Mouse (Mus musculus): ENCODE measurements at regions not wholly inside any gene's neighbourhood (a gene's known extent, or its start where the extent isn't known, plus 50 kb on each side); places are given as distances from the start of the nearest gene placed in this dataset.
A peak's percentile ranks its signal among the peaks of the same experiment; 100 is the strongest.

DNA sequence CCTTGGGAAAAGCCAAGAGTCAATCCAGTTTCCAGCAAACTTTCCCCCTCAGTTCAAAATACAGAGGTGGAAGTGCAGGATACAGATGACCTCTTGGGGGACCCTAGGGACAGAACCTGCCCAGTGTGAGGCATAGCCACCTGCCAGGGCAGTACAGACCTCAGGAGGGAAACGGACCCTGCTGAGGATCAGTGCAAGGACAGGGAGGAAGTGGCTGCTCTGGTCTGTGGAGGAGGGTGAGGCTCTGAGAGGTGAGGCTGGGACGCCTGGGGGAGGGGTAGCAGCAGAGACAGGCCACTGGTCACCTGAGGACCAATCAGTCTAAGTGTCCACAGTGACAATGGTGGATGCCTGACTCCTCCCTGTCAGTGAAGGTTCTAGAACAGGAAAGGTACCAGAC, 85.6 kb upstream of the Smad3 start:
- Histone ChIP-seq H3K36me3 (ENCODE audit: control insufficient read depth, insufficient read depth, low read length) (no peaks in the 10 kb centered on the region), H3K4me2 (ENCODE audit: low read length) (no peak overlapping the region), H3K9me3 (ENCODE audit: control insufficient read depth, low read length) (no peaks in the 10 kb centered on the region), H3K27ac (ENCODE audit: low read depth) (no peak overlapping the region), H3K27me3 (replicated peaks; ENCODE audit: control insufficient read depth, insufficient read depth, low read length) (0 out of 2 replicates have a peak, but pooled peaks cover 3% of the 10 kb centered on the region), H3K9ac (ENCODE audit: low read length) (no peak overlapping the region), H3K4me1 (replicated peaks; ENCODE audit: control insufficient read depth, insufficient read depth, low read length) (no peaks in the 10 kb centered on the region), H3K4me3 (ENCODE audit: low read depth, low read length) (no peak overlapping the region)
- DNase-seq (ENCODE audit: low spot score) (no peak), ATAC-seq (replicated peaks; ENCODE audit: low FRiP score, low TSS enrichment, low read depth) (no peak; the same call in 1 of the 2 replicates)
- WGBS: 49% methylated on average over 2 of the region's 2 CpGs

DNA sequence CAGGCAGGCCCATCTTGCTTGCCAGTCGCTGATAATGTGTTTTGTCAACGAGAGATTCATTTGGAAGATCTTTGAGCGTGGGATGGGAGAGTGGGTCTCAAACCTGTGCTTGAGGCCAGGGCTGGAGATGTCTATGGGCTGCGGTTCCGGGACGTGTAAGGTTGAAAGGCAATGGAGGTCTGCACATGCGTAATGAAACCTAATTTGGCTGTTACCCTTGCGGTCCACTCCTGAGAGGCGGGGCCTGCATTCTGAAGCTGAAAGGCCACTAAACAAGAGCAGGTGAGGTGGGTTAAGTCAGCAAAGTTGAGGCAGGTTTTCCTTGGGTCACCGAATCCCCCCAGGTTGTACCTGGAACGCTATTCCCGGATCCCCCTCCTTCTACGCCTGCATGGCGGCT, 83.3 kb upstream of the Smad3 start:
- Histone ChIP-seq H3K9me3 (ENCODE audit: control insufficient read depth, low read length) (no peaks in the 10 kb centered on the region), H3K4me2 (ENCODE audit: low read length) (no peak overlapping the region), H3K27ac (ENCODE audit: low read depth) (no peak overlapping the region), H3K27me3 (replicated peaks; ENCODE audit: control insufficient read depth, insufficient read depth, low read length) (0 out of 2 replicates have a peak, but pooled peaks cover 3% of the 10 kb centered on the region), H3K9ac (ENCODE audit: low read length) (no peak overlapping the region), H3K36me3 (ENCODE audit: control insufficient read depth, insufficient read depth, low read length) (no peaks in the 10 kb centered on the region), H3K4me3 (ENCODE audit: low read depth, low read length) (no peak overlapping the region), H3K4me1 (replicated peaks; ENCODE audit: control insufficient read depth, insufficient read depth, low read length) (no peaks in the 10 kb centered on the region)
- ATAC-seq (replicated peaks; ENCODE audit: low FRiP score, low TSS enrichment, low read depth) (no peak), DNase-seq (ENCODE audit: low spot score) (no peak)
- WGBS: 86% methylated on average over 14 of the region's 14 CpGs

GRCm38 (mm10) chr9:63838996-63839772, 81.4 kb upstream of the Smad3 start:
- ATAC-seq (replicated peaks; ENCODE audit: low FRiP score, low TSS enrichment, low read depth) (no peak), DNase-seq (ENCODE audit: low spot score) (no peak)
- Histone ChIP-seq H3K27me3 (replicated peaks; ENCODE audit: control insufficient read depth, insufficient read depth, low read length) (no peaks in the 10 kb centered on the region), H3K4me1 (replicated peaks; ENCODE audit: control insufficient read depth, insufficient read depth, low read length) (no peaks in the 10 kb centered on the region), H3K4me3 (ENCODE audit: low read depth, low read length) (no peak overlapping the region), H3K4me2 (ENCODE audit: low read length) (no peak overlapping the region), H3K9ac (ENCODE audit: low read length) (no peak overlapping the region), H3K9me3 (ENCODE audit: control insufficient read depth, low read length) (no peaks in the 10 kb centered on the region), H3K36me3 (ENCODE audit: control insufficient read depth, insufficient read depth, low read length) (no peaks in the 10 kb centered on the region), H3K27ac (ENCODE audit: low read depth) (no peak overlapping the region)
- WGBS: 87% methylated on average over 14 of the region's 14 CpGs

DNA sequence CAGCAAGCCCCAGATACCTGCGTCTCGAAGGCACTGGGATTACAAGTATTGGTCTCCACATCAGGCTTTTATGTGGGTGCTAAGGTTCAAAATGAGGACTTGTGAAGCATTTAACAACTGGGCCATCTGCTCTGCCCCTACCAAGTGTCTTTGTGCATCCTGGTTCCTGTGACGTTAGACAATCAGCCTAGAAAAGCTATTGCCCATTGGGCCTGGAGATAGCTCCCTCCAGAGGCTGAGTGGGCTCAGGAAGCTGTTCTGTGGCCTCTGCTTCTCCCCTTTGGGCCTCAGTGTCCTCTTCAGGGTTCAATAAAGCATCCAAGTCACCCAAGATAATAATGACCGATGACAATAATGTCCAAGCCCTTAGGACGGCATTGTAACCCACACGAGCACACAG, 79.8 kb upstream of the Smad3 start:
- no peak overlapping the region for H3K9ac ChIP-seq (ENCODE audit: low read length)
- no peaks in the 10 kb centered on the region for H3K27me3 ChIP-seq (replicated peaks; ENCODE audit: control insufficient read depth, insufficient read depth, low read length)
- H3K36me3 ChIP-seq (ENCODE audit: control insufficient read depth, insufficient read depth, low read length): no peaks in the 10 kb centered on the region
- H3K27ac ChIP-seq (ENCODE audit: low read depth): no peak overlapping the region
- H3K4me1 ChIP-seq (replicated peaks; ENCODE audit: control insufficient read depth, insufficient read depth, low read length): no peaks in the 10 kb centered on the region
- no peak overlapping the region for H3K4me3 ChIP-seq (ENCODE audit: low read depth, low read length)
- no peaks in the 10 kb centered on the region for H3K9me3 ChIP-seq (ENCODE audit: control insufficient read depth, low read length)
- 74% methylated on average over 6 of the region's 6 CpGs for WGBS
- no peak overlapping the region for H3K4me2 ChIP-seq (ENCODE audit: low read length)
- no peak for DNase-seq (ENCODE audit: low spot score)
- no peak for ATAC-seq (replicated peaks; ENCODE audit: low FRiP score, low TSS enrichment, low read depth)

- ATAC-seq (replicated peaks; ENCODE audit: low FRiP score, low TSS enrichment, low read depth) (no peak), DNase-seq (ENCODE audit: low spot score) (peak; percentile 57)
- Histone ChIP-seq H3K4me2 (ENCODE audit: low read length) (no peak overlapping the region), H3K4me1 (replicated peaks; ENCODE audit: control insufficient read depth, insufficient read depth, low read length) (no peaks in the 10 kb centered on the region), H3K4me3 (ENCODE audit: low read depth, low read length) (no peak overlapping the region), H3K27ac (ENCODE audit: low read depth) (no peak overlapping the region), H3K36me3 (ENCODE audit: control insufficient read depth, insufficient read depth, low read length) (no peaks in the 10 kb centered on the region), H3K9ac (ENCODE audit: low read length) (no peak overlapping the region), H3K9me3 (ENCODE audit: control insufficient read depth, low read length) (no peaks in the 10 kb centered on the region), H3K27me3 (replicated peaks; ENCODE audit: control insufficient read depth, insufficient read depth, low read length) (no peaks in the 10 kb centered on the region)
- WGBS: 57% methylated on average over 5 of the region's 5 CpGs
Measured at GRCm38 (mm10) chr9:63836565-63837284, 78.9 kb upstream of the Smad3 start.

GRCm38 (mm10) chr9:63836036-63836435, 78.2 kb upstream of the Smad3 start:
- H3K9me3 ChIP-seq (ENCODE audit: control insufficient read depth, low read length): no peaks in the 10 kb centered on the region
- ATAC-seq (replicated peaks; ENCODE audit: low FRiP score, low TSS enrichment, low read depth) (no peak), DNase-seq (ENCODE audit: low spot score) (no peak)
- H3K9ac ChIP-seq (ENCODE audit: low read length): no peak overlapping the region
- 48% methylated on average over 11 of the region's 11 CpGs for WGBS
- no peak overlapping the region for H3K27ac ChIP-seq (ENCODE audit: low read depth)
- no peaks in the 10 kb centered on the region for H3K4me1 ChIP-seq (replicated peaks; ENCODE audit: control insufficient read depth, insufficient read depth, low read length)
- no peak overlapping the region for H3K4me3 ChIP-seq (ENCODE audit: low read depth, low read length)
- H3K4me2 ChIP-seq (ENCODE audit: low read length): no peak overlapping the region
- no peaks in the 10 kb centered on the region for H3K27me3 ChIP-seq (replicated peaks; ENCODE audit: control insufficient read depth, insufficient read depth, low read length)
- no peaks in the 10 kb centered on the region for H3K36me3 ChIP-seq (ENCODE audit: control insufficient read depth, insufficient read depth, low read length)

DNA sequence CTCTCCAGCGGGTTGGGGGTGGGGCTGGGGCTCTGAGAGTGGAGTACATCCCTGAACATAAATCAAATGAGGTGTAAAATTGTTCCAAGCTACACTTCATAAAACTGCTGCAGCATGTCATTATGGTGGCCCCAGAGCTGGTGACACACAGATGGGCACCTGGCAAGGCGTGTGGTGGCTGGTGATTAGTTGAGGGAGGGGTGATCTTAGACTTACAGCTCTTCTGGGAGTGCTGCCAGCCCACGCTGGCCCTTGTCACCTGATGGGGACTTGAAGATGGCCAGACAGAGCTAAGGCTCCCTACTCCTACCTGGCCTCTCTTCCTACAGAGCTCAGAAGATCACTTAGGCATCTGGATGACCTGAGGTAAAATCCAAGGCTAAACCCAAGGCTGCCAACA, 76.6 kb upstream of the Smad3 start:
- Histone ChIP-seq H3K4me1 (replicated peaks; ENCODE audit: control insufficient read depth, insufficient read depth, low read length) (no peaks in the 10 kb centered on the region), H3K9me3 (ENCODE audit: control insufficient read depth, low read length) (no peaks in the 10 kb centered on the region), H3K4me3 (ENCODE audit: low read depth, low read length) (no peak overlapping the region), H3K36me3 (ENCODE audit: control insufficient read depth, insufficient read depth, low read length) (no peaks in the 10 kb centered on the region), H3K27me3 (replicated peaks; ENCODE audit: control insufficient read depth, insufficient read depth, low read length) (no peaks in the 10 kb centered on the region), H3K9ac (ENCODE audit: low read length) (no peak overlapping the region), H3K4me2 (ENCODE audit: low read length) (no peak overlapping the region), H3K27ac (ENCODE audit: low read depth) (no peak overlapping the region)
- no peak for ATAC-seq (replicated peaks; ENCODE audit: low FRiP score, low TSS enrichment, low read depth)
- WGBS: 78% methylated on average over 3 of the region's 3 CpGs
- DNase-seq (ENCODE audit: low spot score): no peak

DNA sequence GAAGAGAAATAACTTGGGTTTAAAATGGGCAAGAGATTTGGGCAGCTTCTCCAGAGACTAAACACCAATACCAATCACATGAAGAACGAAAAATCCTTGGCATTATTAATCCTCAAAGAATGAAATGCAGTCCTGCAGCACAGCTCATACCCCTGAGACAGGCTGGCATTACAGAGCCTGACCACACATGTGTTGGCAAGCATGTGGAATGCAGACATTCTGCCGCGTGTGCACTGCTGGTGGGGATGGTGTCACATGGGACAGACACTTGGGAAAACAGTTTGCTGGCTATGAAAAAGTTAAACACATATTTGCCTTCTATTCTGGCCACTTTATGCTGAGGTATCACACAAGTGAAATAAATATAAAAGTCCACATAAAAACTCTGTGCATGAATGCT, 60.4 kb upstream of the Smad3 start:
- H3K27me3 ChIP-seq (replicated peaks; ENCODE audit: control insufficient read depth, insufficient read depth, low read length): no peaks in the 10 kb centered on the region
- DNase-seq (ENCODE audit: low spot score): no peak
- ATAC-seq (replicated peaks; ENCODE audit: low FRiP score, low TSS enrichment, low read depth): no peak
- no peaks in the 10 kb centered on the region for H3K4me1 ChIP-seq (replicated peaks; ENCODE audit: control insufficient read depth, insufficient read depth, low read length)
- 81% methylated on average over 3 of the region's 3 CpGs for WGBS
- H3K4me3 ChIP-seq (ENCODE audit: low read depth, low read length): no peak overlapping the region
- H3K9ac ChIP-seq (ENCODE audit: low read length): no peak overlapping the region
- no peak overlapping the region for H3K27ac ChIP-seq (ENCODE audit: low read depth)
- no peak overlapping the region for H3K4me2 ChIP-seq (ENCODE audit: low read length)
- H3K36me3 ChIP-seq (ENCODE audit: control insufficient read depth, insufficient read depth, low read length): no peaks in the 10 kb centered on the region
- peaks cover 5% of the 10 kb centered on the region; the same call in 1 of the 2 replicates for H3K9me3 ChIP-seq (ENCODE audit: control insufficient read depth, low read length)

Data from intestine, embryonic 14.5 days (tissue).